Mouse (Mus musculus) A20 (cell line): ENCODE data around the gene Stxbp4.

Experiments
- DNase-seq: peaks from one replicate; pipeline ENCODE4 v3.0.0-alpha.2; 2011; ENCODE audit warnings: low read depth, low spot score

Gene Stxbp4

GRCm38 (mm10) chr11:90558359-90559047, 79.4 kb downstream of the Stxbp4 start:
- DNase-seq = no peak

- no peak for DNase-seq
Measured at GRCm38 (mm10) chr11:90556517-90556916, 81.4 kb downstream of the Stxbp4 start.

GRCm38 (mm10) chr11:90553963-90554362, 83.9 kb downstream of the Stxbp4 start:
- no peak for DNase-seq

GRCm38 (mm10) chr11:90552303-90553201, 85.3 kb downstream of the Stxbp4 start:
- no peak for DNase-seq

GRCm38 (mm10) chr11:90548560-90548959, 89.3 kb downstream of the Stxbp4 start:
- no peak for DNase-seq

GRCm38 (mm10) chr11:90538636-90539263, 99.1 kb downstream of the Stxbp4 start:
- DNase-seq = no peak

- no peak for DNase-seq
Measured at GRCm38 (mm10) chr11:90525311-90525710, 112.6 kb downstream of the Stxbp4 start.

- DNase-seq = no peak
Measured at GRCm38 (mm10) chr11:90521040-90521439, 116.8 kb downstream of the Stxbp4 start.

GRCm38 (mm10) chr11:90517750-90518149, 120.1 kb downstream of the Stxbp4 start:
- DNase-seq = no peak

- no peak for DNase-seq
Measured at GRCm38 (mm10) chr11:90512538-90513219, 125.2 kb downstream of the Stxbp4 start.

- DNase-seq = no peak
Measured at GRCm38 (mm10) chr11:90501846-90502245, 136.0 kb downstream of the Stxbp4 start.

GRCm38 (mm10) chr11:90499918-90500317, 138.0 kb downstream of the Stxbp4 start:
- DNase-seq = no peak

- DNase-seq = no peak
Measured at GRCm38 (mm10) chr11:90498461-90498860, 139.4 kb downstream of the Stxbp4 start.

- no peak for DNase-seq
Measured at GRCm38 (mm10) chr11:90494981-90495380, 142.9 kb downstream of the Stxbp4 start.

- no peak for DNase-seq
Measured at GRCm38 (mm10) chr11:90492511-90492910, 145.4 kb downstream of the Stxbp4 start.

- no peak for DNase-seq
Measured at GRCm38 (mm10) chr11:90489166-90489565, 148.7 kb downstream of the Stxbp4 start.

GRCm38 (mm10) chr11:90487686-90488085, 150.2 kb downstream of the Stxbp4 start:
- DNase-seq = no peak

- DNase-seq = no peak
Measured at GRCm38 (mm10) chr11:90484750-90485637, 152.9 kb downstream of the Stxbp4 start.

GRCm38 (mm10) chr11:90483766-90484165, 154.1 kb downstream of the Stxbp4 start:
- DNase-seq = no peak

- DNase-seq = no peak
Measured at GRCm38 (mm10) chr11:90481828-90482227, 156.1 kb downstream of the Stxbp4 start.

- no peak for DNase-seq
Measured at GRCm38 (mm10) chr11:90470271-90470670, 167.6 kb downstream of the Stxbp4 start.
